Mouse (Mus musculus) stomach, adult 2 months (tissue): Measurements from ENCODE around the gene Tti1. TPM values are rescaled to one million over a fixed set of nuclear protein-coding genes. Genes with fewer than 3 reads are reported as not detected.

Experiments used
- polyA plus RNA-seq: library from polyadenylated mRNA; depleted of rRNA; stranded (reverse); fragments of >200 nt; gene quantifications from 2 replicates; pipeline ENCODE4 v1.2.3, GENCODE M21; 2012; rRNA removed

Tti1 gene
- polyA plus RNA-seq = 4.9 and 7.5 TPM in 2 replicates

DNA sequence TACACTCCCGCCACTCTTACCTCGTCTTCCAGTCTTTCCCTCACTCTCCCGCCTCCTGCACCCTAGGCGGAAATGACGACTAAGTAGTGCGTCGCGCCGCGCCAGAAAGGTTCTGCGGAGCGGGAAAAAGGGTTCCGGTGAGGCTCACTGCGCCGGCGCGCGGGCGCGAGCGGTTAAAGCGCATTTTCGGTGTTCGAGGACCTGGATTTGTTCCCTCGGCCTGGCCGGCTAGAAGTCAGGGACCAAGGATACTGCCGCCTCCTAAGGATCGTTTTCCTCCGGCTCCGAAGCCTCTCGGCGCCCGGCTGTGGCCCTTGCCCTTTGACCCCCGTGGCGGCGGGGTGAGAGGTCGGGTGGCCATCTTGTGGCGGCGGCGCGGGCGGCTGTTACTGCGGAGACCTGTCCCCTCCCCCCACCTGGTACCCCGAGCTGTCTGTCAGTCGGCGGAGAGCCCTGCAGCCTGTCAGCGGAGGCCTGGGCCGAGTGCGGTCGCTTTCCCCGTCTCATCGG is at the start of gene Tti1, which contains the start of gene Rprd1b:
Tti1 (minus strand) TSS at position 80 of the 510 bp plus-strand sequence.
Rprd1b (plus strand) TSS at position 144 of the 510 bp plus-strand sequence.

Other genes starting within 250 kb of the Tti1 start
- gene Vstm2l, start 113.8 kb downstream of the Tti1 start, polyA plus RNA-seq = 0.60 and 2.5 TPM in 2 replicates
- 9.0 and 10.0 TPM in 2 replicates for gene Rprd1b, start 64 bp upstream of the Tti1 start, polyA plus RNA-seq
- 48.6 and 73.7 TPM in 2 replicates for gene Tgm2, start 118.0 kb upstream of the Tti1 start, polyA plus RNA-seq
- 1.8 and 2.1 TPM in 2 replicates for gene D630003M21Rik, start 200.8 kb upstream of the Tti1 start, polyA plus RNA-seq
- gene Bpi, start 229.7 kb upstream of the Tti1 start, polyA plus RNA-seq = 0.04 and 0.10 TPM in 2 replicates